Comparison of ENCODE assay signal across 22 mouse cellular contexts in genomic region chr8:126874126-126874730, GRCm38 (mm10).
DNase-seq lines count a peak whose midpoint lies in the region; ATAC-seq and TF ChIP-seq lines count a peak whose summit lies in the region.
"Had no signal": no experiment of that assay in that cellular context is flagged by ENCODE, and none has a peak within 500 bp of the region (broad histone marks: within the 10 kb centered on the region; RNA-seq: fewer than 3 reads in every experiment).

No protein-coding gene starts in this region.

- no peak overlapping the region for H3K9ac ChIP-seq in hindbrain, embryonic 12.5 days
- no peak overlapping the region for H3K9ac ChIP-seq in hindbrain, postnatal 0 days (replicated peaks; ENCODE audit: low read length)
- H3K9ac ChIP-seq in embryonic facial prominence, embryonic 12.5 days = no peak overlapping the region
- H3K9ac ChIP-seq in forebrain, embryonic 12.5 days = no peak overlapping the region
- H3K9ac ChIP-seq: hindbrain, embryonic 15.5 days; liver, postnatal 0 days; midbrain, embryonic 15.5 days; stomach, embryonic 15.5 days had no signal

- H3K4me1 ChIP-seq in hindbrain, embryonic 12.5 days = peaks cover 15% of the 10 kb centered on the region
- no peaks in the 10 kb centered on the region; the same call in 1 of the 2 replicates for H3K4me1 ChIP-seq in hindbrain, postnatal 0 days (ENCODE audit: insufficient read depth, low read length)
- peaks cover 46% of the 10 kb centered on the region for H3K4me1 ChIP-seq in embryonic facial prominence, embryonic 12.5 days
- no peaks in the 10 kb centered on the region for H3K4me1 ChIP-seq in cerebellum, adult 2 months (ENCODE audit: control insufficient read depth, insufficient read depth, low read length)
- no peaks in the 10 kb centered on the region for H3K4me1 ChIP-seq in forebrain, embryonic 12.5 days
- H3K4me1 ChIP-seq: hindbrain, embryonic 15.5 days; midbrain, embryonic 15.5 days had no signal

- H3K79me2 ChIP-seq in myocyte (ENCODE audit: control insufficient read depth, insufficient read depth) = no peaks in the 10 kb centered on the region

- no peak for DNase-seq in hindbrain, postnatal 0 days (ENCODE audit: low spot score)
- DNase-seq in fibroblast of lung, adult 2 months (ENCODE audit: low read depth) = peak; percentile 80
- no peak for DNase-seq in cerebellum, adult 2 months
- DNase-seq: adrenal gland, adult 2 months; cerebellum, adult 9-11 months; gastrocnemius, postnatal 25 days; heart, postnatal 14 days; kidney, adult 8-10 months; kidney, postnatal 36 days; liver, postnatal 0 days; lung, postnatal 10 days; right cerebral cortex, postnatal 25 days had no signal

- 0 out of 2 replicates have a peak overlapping the region, but pooled peaks have one; percentile 17 for H3K27ac ChIP-seq in hindbrain, embryonic 12.5 days
- H3K27ac ChIP-seq in hindbrain, postnatal 0 days = no peak overlapping the region
- peak overlapping the region; percentile 75 for H3K27ac ChIP-seq in embryonic facial prominence, embryonic 12.5 days
- H3K27ac ChIP-seq in cerebellum, adult 2 months (ENCODE audit: insufficient read depth, low read length) = no peak overlapping the region
- no peak overlapping the region for H3K27ac ChIP-seq in forebrain, embryonic 12.5 days
- H3K27ac ChIP-seq: hindbrain, embryonic 15.5 days; midbrain, embryonic 15.5 days; stomach, embryonic 15.5 days had no signal

- no peak for TF ChIP-seq CTCF in hindbrain, postnatal 0 days (IDR thresholded peaks at IDR 0.05; ENCODE audit: low read depth)
- TF ChIP-seq CTCF in cerebellum, adult 2 months (IDR thresholded peaks at IDR 0.05; ENCODE audit: borderline replicate concordance, insufficient read depth, low read depth, low read length) = no peak

- no peak overlapping the region for H3K4me2 ChIP-seq in hindbrain, embryonic 12.5 days (replicated peaks)
- H3K4me2 ChIP-seq in hindbrain, postnatal 0 days (ENCODE audit: low read depth, low read length) = no peak overlapping the region
- H3K4me2 ChIP-seq in embryonic facial prominence, embryonic 12.5 days (replicated peaks) = no peak overlapping the region
- no peak overlapping the region for H3K4me2 ChIP-seq in myocyte (ENCODE audit: low read depth)
- no peak overlapping the region for H3K4me2 ChIP-seq in forebrain, embryonic 12.5 days
- H3K4me2 ChIP-seq: heart, embryonic 11.5 days; hindbrain, embryonic 15.5 days; midbrain, embryonic 15.5 days; stomach, embryonic 15.5 days had no signal

- WGBS in hindbrain, embryonic 12.5 days = 74% methylated on average over 6 of the region's 6 CpGs
- WGBS in hindbrain, postnatal 0 days = 73% methylated on average over 6 of the region's 6 CpGs
- 55% methylated on average over 6 of the region's 6 CpGs for WGBS in embryonic facial prominence, embryonic 12.5 days
- WGBS in cerebellum, adult 2 months = 75% methylated on average over 6 of the region's 6 CpGs
- 84% methylated on average over 6 of the region's 6 CpGs for WGBS in forebrain, embryonic 12.5 days

- H3K4me3 ChIP-seq in hindbrain, embryonic 12.5 days = no peak overlapping the region
- H3K4me3 ChIP-seq in hindbrain, postnatal 0 days (ENCODE audit: low read length) = no peak overlapping the region
- no peak overlapping the region for H3K4me3 ChIP-seq in embryonic facial prominence, embryonic 12.5 days
- no peak overlapping the region for H3K4me3 ChIP-seq in myocyte
- H3K4me3 ChIP-seq in cerebellum, adult 2 months (replicated peaks; ENCODE audit: insufficient read depth, low read depth, low read length) = no peak overlapping the region
- H3K4me3 ChIP-seq in forebrain, embryonic 12.5 days (replicated peaks) = no peak overlapping the region
- H3K4me3 ChIP-seq: hindbrain, embryonic 15.5 days; megakaryocyte, embryonic 14.5 days; midbrain, embryonic 15.5 days; stomach, embryonic 15.5 days had no signal

- 0 out of 2 replicates have a peak, but pooled peaks cover 3% of the 10 kb centered on the region for H3K9me3 ChIP-seq in hindbrain, embryonic 12.5 days (replicated peaks)
- no peaks in the 10 kb centered on the region for H3K9me3 ChIP-seq in hindbrain, postnatal 0 days (ENCODE audit: low read length)
- H3K9me3 ChIP-seq in embryonic facial prominence, embryonic 12.5 days = no peaks in the 10 kb centered on the region
- H3K9me3 ChIP-seq in forebrain, embryonic 12.5 days = no peaks in the 10 kb centered on the region
- H3K9me3 ChIP-seq: hindbrain, embryonic 15.5 days; midbrain, embryonic 15.5 days; stomach, embryonic 15.5 days had no signal

- ATAC-seq in hindbrain, embryonic 12.5 days (ENCODE audit: low FRiP score) = no peak
- no peak for ATAC-seq in hindbrain, postnatal 0 days
- ATAC-seq in embryonic facial prominence, embryonic 12.5 days (ENCODE audit: insufficient number of reproducible peaks, insufficient read depth, low FRiP score, low TSS enrichment) = no peak
- no peak for ATAC-seq in forebrain, embryonic 12.5 days (ENCODE audit: low FRiP score)
- ATAC-seq: forebrain, embryonic 14.5 days; liver, postnatal 0 days; midbrain, embryonic 15.5 days had no signal

- H3K36me3 ChIP-seq in hindbrain, embryonic 12.5 days = no peaks in the 10 kb centered on the region
- H3K36me3 ChIP-seq in hindbrain, postnatal 0 days (ENCODE audit: insufficient read depth, low read length) = no peaks in the 10 kb centered on the region
- no peaks in the 10 kb centered on the region for H3K36me3 ChIP-seq in embryonic facial prominence, embryonic 12.5 days
- no peaks in the 10 kb centered on the region for H3K36me3 ChIP-seq in myocyte (ENCODE audit: control insufficient read depth, insufficient read depth)
- H3K36me3 ChIP-seq in forebrain, embryonic 12.5 days (replicated peaks) = no peaks in the 10 kb centered on the region
- H3K36me3 ChIP-seq: hindbrain, embryonic 15.5 days; midbrain, embryonic 15.5 days; stomach, embryonic 15.5 days had no signal

- no peaks in the 10 kb centered on the region; the same call in 1 of the 2 replicates for H3K27me3 ChIP-seq in hindbrain, embryonic 12.5 days
- H3K27me3 ChIP-seq in hindbrain, postnatal 0 days (ENCODE audit: insufficient read depth, low read length) = no peaks in the 10 kb centered on the region
- H3K27me3 ChIP-seq in embryonic facial prominence, embryonic 12.5 days = no peaks in the 10 kb centered on the region
- H3K27me3 ChIP-seq in myocyte (ENCODE audit: control insufficient read depth, insufficient read depth, insufficient read length) = no peaks in the 10 kb centered on the region
- H3K27me3 ChIP-seq in cerebellum, adult 2 months (ENCODE audit: control insufficient read depth, insufficient read depth, low read length) = no peaks in the 10 kb centered on the region; the same call in 1 of the 2 replicates
- H3K27me3 ChIP-seq in forebrain, embryonic 12.5 days = no peaks in the 10 kb centered on the region
- H3K27me3 ChIP-seq: hindbrain, embryonic 15.5 days; megakaryocyte, embryonic 14.5 days; midbrain, embryonic 15.5 days; stomach, embryonic 15.5 days had no signal

- no peak overlapping the region for H3ac ChIP-seq in myocyte (ENCODE audit: control insufficient read depth, insufficient read length)

- no peak for TF ChIP-seq POLR2A in myocyte (IDR thresholded peaks at IDR 0.05; ENCODE audit: insufficient read length, low read depth)
- TF ChIP-seq POLR2A in cerebellum, adult 2 months (IDR thresholded peaks at IDR 0.05; ENCODE audit: borderline replicate concordance, insufficient read depth, low read length) = no peak

TF ChIP-seq in myocyte, 11 proteins besides CTCF, POLR2A, EP300 and RAD21:
- TF ChIP-seq REST (IDR thresholded peaks at IDR 0.05; ENCODE audit: insufficient read depth, insufficient read length) (no peak), TCF12 (IDR thresholded peaks at IDR 0.05; ENCODE audit: insufficient read depth, poor library complexity, severe bottlenecking) (no peak), MYOG (IDR thresholded peaks at IDR 0.05; ENCODE audit: control insufficient read depth in 1 of 3, insufficient read depth in 1 of 3, insufficient read length in 2 of 3, low read depth in 2 of 3) (no peak), TCF3 (IDR thresholded peaks at IDR 0.05; ENCODE audit: insufficient read length, low read depth) (no peak), SRF (IDR thresholded peaks at IDR 0.05; ENCODE audit: control insufficient read depth, insufficient read length, low read depth) (no peak), USF1 (IDR thresholded peaks at IDR 0.05; ENCODE audit: low read depth) (no peak), MYOD1 (IDR thresholded peaks at IDR 0.05; ENCODE audit: control insufficient read depth in 1 of 3, insufficient read length in 2 of 3, low read depth in 2 of 3) (peak in 2 of 3 experiments; percentile 51 to 59)

Comparison
In these comparisons a context has a peak if more than half of its experiments do, and no peak if none do; other contexts are left out.
1. H3K27ac ChIP-seq: peak in hindbrain, embryonic 12.5 days (single experiment) and embryonic facial prominence, embryonic 12.5 days (single experiment); none in hindbrain, postnatal 0 days (single experiment), cerebellum, adult 2 months (single experiment) and forebrain, embryonic 12.5 days (single experiment).